Mouse (Mus musculus): ENCODE measurements at regions not wholly inside any gene's neighbourhood (a gene's known extent, or its start where the extent isn't known, plus 50 kb on each side); places are given as distances from the start of the nearest gene placed in this dataset.

GRCm38 (mm10) chr3:100748727-100749126 is 63.4 kb upstream of the Man1a2 start:
- no peak for TF ChIP-seq CTCF (IDR thresholded peaks at IDR 0.05; ENCODE audit: low read depth)
- no peak for TF ChIP-seq EP300 (IDR thresholded peaks at IDR 0.05; ENCODE audit: low read depth)

All from liver, postnatal 0 days (tissue).